Mouse (Mus musculus): ENCODE data around the gene Ehd1.

- TF ChIP-seq CTCF (IDR thresholded peaks at IDR 0.05; ENCODE audit: extremely low read depth, insufficient read depth, insufficient read length, insufficient replicate concordance) (no peak), POLR2A (IDR thresholded peaks at IDR 0.05; ENCODE audit: low read depth, low read length) (no peak; the same call in 1 of the 2 replicates)
Measured at GRCm38 (mm10) chr19:6275740-6276389, 660 bp upstream of the Ehd1 start.

Data from spleen, adult 2 months (tissue).